Mouse (Mus musculus) cerebellum, adult 2 months (tissue): ENCODE data around the gene Rgl1.

Source experiments
- CTCF ChIP-seq: fragments of 200-500 bp; IDR thresholded peaks from 2 replicates; pipeline ENCODE4 v1.5.1; 2011; ENCODE audit warnings: low read depth, mild to moderate bottlenecking, control low read depth, low read length, moderate library complexity, borderline replicate concordance; ENCODE audit not compliant: insufficient read depth
- POLR2A ChIP-seq: fragments of 200-500 bp; IDR thresholded peaks from 2 replicates; pipeline ENCODE4 v1.6.1; 2011; ENCODE audit warnings: low read length, control low read depth, borderline replicate concordance; ENCODE audit not compliant: insufficient read depth

DNA sequence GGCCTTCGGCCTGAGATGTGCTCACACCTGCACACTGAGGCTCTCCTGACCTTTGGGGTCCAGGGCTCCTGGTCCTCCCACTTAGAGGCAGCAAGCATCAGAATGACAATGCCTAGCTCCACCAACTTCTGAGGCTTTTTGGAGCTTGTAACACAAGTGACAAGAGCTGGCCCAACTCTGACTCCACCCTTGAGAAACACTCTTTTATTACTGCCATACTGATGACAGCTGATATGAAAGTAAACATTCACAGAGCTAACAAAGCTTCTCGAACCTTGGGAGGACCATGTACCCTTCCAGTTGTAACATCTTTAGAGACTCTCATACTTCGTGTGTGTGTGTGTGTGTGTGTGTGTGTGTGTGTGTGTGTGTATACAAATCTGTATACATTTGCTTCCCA is 40.1 kb downstream of the Rgl1 start:
- no peak for TF ChIP-seq CTCF
- TF ChIP-seq POLR2A: no peak
